In the genomic region with DNA sequence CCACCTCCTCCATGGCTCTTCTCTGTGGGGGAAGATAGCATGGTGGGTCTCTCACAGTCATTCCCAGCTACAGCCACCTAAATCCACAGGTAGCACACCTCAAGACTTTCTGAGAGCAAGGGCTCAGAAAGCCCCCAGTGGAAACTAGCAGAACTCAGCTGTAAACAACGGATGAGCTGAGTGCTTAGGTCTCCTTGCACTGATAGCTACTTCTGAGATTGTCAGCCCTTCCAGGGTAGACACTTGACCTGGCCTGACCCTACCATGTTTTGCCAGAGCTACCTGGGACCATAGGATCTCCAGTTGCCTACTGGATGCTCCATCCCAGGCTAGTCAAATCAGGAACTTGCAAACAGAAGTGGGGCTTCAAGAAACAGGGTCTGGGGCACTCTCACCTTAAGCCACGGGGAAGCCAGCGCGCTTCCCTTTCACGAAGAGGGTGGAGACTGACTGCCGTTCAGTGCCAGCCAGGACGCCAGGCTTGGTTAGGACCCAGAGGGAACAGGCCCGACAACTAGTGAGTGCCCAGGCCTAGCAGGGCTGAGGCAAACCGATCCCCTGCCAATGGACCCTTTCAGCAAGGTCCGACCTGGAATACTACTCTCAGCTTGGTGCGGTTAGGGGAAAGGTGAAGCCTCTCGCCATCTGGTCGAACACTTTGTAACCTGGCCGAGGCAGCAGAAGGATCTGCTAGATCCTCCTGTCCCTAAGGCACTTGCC, we compare ENCODE assay signal across 7 mouse cellular contexts. TPM values are rescaled to one million over a fixed set of nuclear protein-coding genes. Genes with fewer than 3 reads are reported as not detected.
DNase-seq lines count a peak whose midpoint lies in the region; ATAC-seq and TF ChIP-seq lines count a peak whose summit lies in the region.

No protein-coding gene starts in this region.

- WGBS in liver, embryonic 11.5 days, result 2% methylated on average over 14 of the region's 14 CpGs
- 0% methylated on average over 14 of the region's 14 CpGs for WGBS in neural tube, embryonic 14.5 days

- peaks cover 42% of the 10 kb centered on the region for H3K36me3 ChIP-seq in liver, embryonic 11.5 days (ENCODE audit: control insufficient read depth, insufficient read depth, low read length)
- H3K36me3 ChIP-seq in neural tube, embryonic 14.5 days (ENCODE audit: control insufficient read depth, insufficient read depth, low read length), result peaks cover 27% of the 10 kb centered on the region

- DNase-seq in spleen, postnatal 10 days (ENCODE audit: low spot score in 2 of 2), result peak; percentile 32 to 46
- no peak for DNase-seq in spleen, adult 18-20 months
- DNase-seq in heart, postnatal 14 days, result peak; percentile 20 to 28
- DNase-seq in liver, embryonic 11.5 days (ENCODE audit: low spot score), result peak; percentile 69
- DNase-seq in left cerebral cortex, postnatal 4 days, result no peak

- peak overlapping the region; percentile 89 for H3K9ac ChIP-seq in liver, embryonic 11.5 days (ENCODE audit: low read depth, low read length)
- peak overlapping the region; percentile 95 for H3K9ac ChIP-seq in neural tube, embryonic 14.5 days (replicated peaks; ENCODE audit: low read depth, low read length)

- H3K4me1 ChIP-seq in cortical plate, adult 2 months (ENCODE audit: control insufficient read depth, insufficient read depth, low read length), result no peaks in the 10 kb centered on the region
- H3K4me1 ChIP-seq in liver, embryonic 11.5 days (replicated peaks; ENCODE audit: control insufficient read depth, insufficient read depth, low read length), result peaks cover 33% of the 10 kb centered on the region
- peaks cover 28% of the 10 kb centered on the region for H3K4me1 ChIP-seq in neural tube, embryonic 14.5 days (ENCODE audit: control insufficient read depth, insufficient read depth, low read length)

- ATAC-seq in liver, embryonic 11.5 days (replicated peaks; ENCODE audit: low FRiP score), result no peak
- ATAC-seq in neural tube, embryonic 14.5 days (ENCODE audit: low read depth), result no peak

- H3K9me3 ChIP-seq in liver, embryonic 11.5 days (ENCODE audit: control insufficient read depth, low read length), result no peaks in the 10 kb centered on the region
- H3K9me3 ChIP-seq in neural tube, embryonic 14.5 days (ENCODE audit: control insufficient read depth, low read length), result no peaks in the 10 kb centered on the region

- H3K4me2 ChIP-seq in liver, embryonic 11.5 days, result peak overlapping the region; percentile 89
- H3K4me2 ChIP-seq in neural tube, embryonic 14.5 days (ENCODE audit: low read depth, low read length), result peak overlapping the region; percentile 99

- no peak for TF ChIP-seq CTCF in cortical plate, adult 2 months (IDR thresholded peaks at IDR 0.05; ENCODE audit: extremely low read depth, insufficient read depth, low read length)

- peak overlapping the region; percentile 94; the same call in 1 of the 2 replicates for H3K27ac ChIP-seq in cortical plate, adult 2 months (ENCODE audit: insufficient read depth, low read length)
- peak overlapping the region; percentile 81 for H3K27ac ChIP-seq in liver, embryonic 11.5 days (ENCODE audit: low read depth, low read length)
- H3K27ac ChIP-seq in neural tube, embryonic 14.5 days (ENCODE audit: low read depth, low read length), result peak overlapping the region; percentile 99

- peak overlapping the region; percentile 62 for H3K4me3 ChIP-seq in cortical plate, adult 2 months (ENCODE audit: insufficient read depth, low read length)
- peak overlapping the region; percentile 81 for H3K4me3 ChIP-seq in liver, embryonic 11.5 days (ENCODE audit: low read depth, low read length)
- peak overlapping the region; percentile 84 for H3K4me3 ChIP-seq in neural tube, embryonic 14.5 days (ENCODE audit: low read depth, low read length)

- H3K27me3 ChIP-seq in liver, embryonic 11.5 days (replicated peaks; ENCODE audit: control insufficient read depth, insufficient read depth, low read length), result no peaks in the 10 kb centered on the region
- H3K27me3 ChIP-seq in neural tube, embryonic 14.5 days (ENCODE audit: control insufficient read depth, insufficient read depth, low read length), result no peaks in the 10 kb centered on the region

- no peak for TF ChIP-seq POLR2A in cortical plate, adult 2 months (IDR thresholded peaks at IDR 0.05; ENCODE audit: extremely low read depth, insufficient read depth, low read length)

- intact Hi-C loops in heart, postnatal 14 days (cut with DNase I), result loop anchor here (5.0 kb wide), 1 partner anchor 79 kb away; no protein-coding TSS in a partner anchor
- intact Hi-C loops in left cerebral cortex, postnatal 4 days (cut with DNase I), result no loop called here

RNA-seq across cellular contexts. Expression of gene Fasn, which starts 1.4 kb away (rescaled TPM):
- polyA plus RNA-seq in cortical plate, adult 2 months (2012; rRNA removed), result 219 and 242 TPM in 2 replicates
- 10 to 100 TPM; 23.0 to 23.2 TPM for total RNA-seq in heart, postnatal 14 days (2021)
- 71.3 and 80.0 TPM in 2 replicates for polyA plus RNA-seq in liver, embryonic 11.5 days (2014; fragmentation: Nextera tagmentation; extraction: Ambion mirVana)
- polyA plus RNA-seq in neural tube, embryonic 14.5 days (2014; fragmentation: Nextera tagmentation; extraction: Ambion mirVana), result 107 and 117 TPM in 2 replicates
- total RNA-seq in left cerebral cortex, postnatal 4 days (2021), result 100 to 1,000 TPM; 448 to 457 TPM

RNA-seq across cellular contexts. Expression of gene Dus1l, which starts 26.8 kb away (rescaled TPM):
- polyA plus RNA-seq in cortical plate, adult 2 months (2012; rRNA removed), result 49.8 and 51.3 TPM in 2 replicates
- 10 to 100 TPM; 31.2 to 34.1 TPM for total RNA-seq in heart, postnatal 14 days (2021)
- polyA plus RNA-seq in liver, embryonic 11.5 days (2014; fragmentation: Nextera tagmentation; extraction: Ambion mirVana), result 132 and 139 TPM in 2 replicates
- 44.8 and 47.8 TPM in 2 replicates for polyA plus RNA-seq in neural tube, embryonic 14.5 days (2014; fragmentation: Nextera tagmentation; extraction: Ambion mirVana)
- 10 to 100 TPM; 40.2 to 45.5 TPM for total RNA-seq in left cerebral cortex, postnatal 4 days (2021)

RNA-seq across cellular contexts. Expression of gene Gps1, which starts 38.9 kb away (rescaled TPM):
- 223 and 224 TPM in 2 replicates for polyA plus RNA-seq in cortical plate, adult 2 months (2012; rRNA removed)
- 10 to 100 TPM; 56.9 to 57.5 TPM for total RNA-seq in heart, postnatal 14 days (2021)
- polyA plus RNA-seq in liver, embryonic 11.5 days (2014; fragmentation: Nextera tagmentation; extraction: Ambion mirVana), result 209 and 210 TPM in 2 replicates
- 302 and 312 TPM in 2 replicates for polyA plus RNA-seq in neural tube, embryonic 14.5 days (2014; fragmentation: Nextera tagmentation; extraction: Ambion mirVana)
- 100 to 1,000 TPM; 142 to 154 TPM for total RNA-seq in left cerebral cortex, postnatal 4 days (2021)

RNA-seq across cellular contexts. Expression of gene Rfng, which starts 39.0 kb away (rescaled TPM):
- polyA plus RNA-seq in cortical plate, adult 2 months (2012; rRNA removed), result 98.9 and 103 TPM in 2 replicates
- total RNA-seq in heart, postnatal 14 days (2021), result 10 to 100 TPM; 11.8 to 12.0 TPM
- polyA plus RNA-seq in liver, embryonic 11.5 days (2014; fragmentation: Nextera tagmentation; extraction: Ambion mirVana), result 30.3 and 33.4 TPM in 2 replicates
- polyA plus RNA-seq in neural tube, embryonic 14.5 days (2014; fragmentation: Nextera tagmentation; extraction: Ambion mirVana), result 89.6 and 91.1 TPM in 2 replicates
- 10 to 100 TPM; 82.1 to 87.1 TPM for total RNA-seq in left cerebral cortex, postnatal 4 days (2021)

Comparison
In these comparisons a context has a peak if more than half of its experiments do, and no peak if none do; other contexts are left out.
1. DNase-seq: peak in spleen, postnatal 10 days (2 of 2), heart, postnatal 14 days (2 of 2) and liver, embryonic 11.5 days (single experiment); none in spleen, adult 18-20 months (0 of 2) and left cerebral cortex, postnatal 4 days (single experiment).
2. Peak in every context shown above with its lines, with median percentiles within 50 percentile points of each other: H3K27ac ChIP-seq and H3K4me3 ChIP-seq.